Mouse (Mus musculus): ENCODE measurements around the gene Amigo2. TPM values are rescaled to one million over a fixed set of nuclear protein-coding genes. Genes with fewer than 3 reads are reported as not detected.

Gene Amigo2
- polyA plus RNA-seq, 1 experiment: not detected

DNA sequence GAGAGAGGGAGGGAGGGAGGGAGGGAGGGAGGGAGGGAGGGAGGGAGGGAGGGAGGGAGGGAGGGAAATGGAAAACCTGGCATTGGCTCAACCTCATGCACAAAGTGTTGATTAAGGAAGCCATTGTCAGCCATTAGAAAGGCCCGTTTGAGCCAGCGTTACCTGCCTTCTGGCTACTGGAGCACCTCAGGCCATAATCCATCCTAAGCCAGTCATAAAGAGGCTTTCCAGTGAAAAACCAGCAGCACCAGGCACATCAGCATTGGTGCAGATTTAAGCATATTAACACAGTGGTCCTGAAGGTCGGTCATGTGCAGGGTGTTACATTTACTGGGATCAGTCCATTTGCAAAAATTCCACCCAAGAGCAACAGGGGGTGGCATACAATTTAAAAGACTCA, 25.7 kb upstream of the Amigo2 start:
- TF ChIP-seq TAL1 (IDR thresholded peaks at IDR 0.05; ENCODE audit: low read length): no peak
- no peak for TF ChIP-seq GATA1 (IDR thresholded peaks at IDR 0.05; ENCODE audit: low read length)

DNA sequence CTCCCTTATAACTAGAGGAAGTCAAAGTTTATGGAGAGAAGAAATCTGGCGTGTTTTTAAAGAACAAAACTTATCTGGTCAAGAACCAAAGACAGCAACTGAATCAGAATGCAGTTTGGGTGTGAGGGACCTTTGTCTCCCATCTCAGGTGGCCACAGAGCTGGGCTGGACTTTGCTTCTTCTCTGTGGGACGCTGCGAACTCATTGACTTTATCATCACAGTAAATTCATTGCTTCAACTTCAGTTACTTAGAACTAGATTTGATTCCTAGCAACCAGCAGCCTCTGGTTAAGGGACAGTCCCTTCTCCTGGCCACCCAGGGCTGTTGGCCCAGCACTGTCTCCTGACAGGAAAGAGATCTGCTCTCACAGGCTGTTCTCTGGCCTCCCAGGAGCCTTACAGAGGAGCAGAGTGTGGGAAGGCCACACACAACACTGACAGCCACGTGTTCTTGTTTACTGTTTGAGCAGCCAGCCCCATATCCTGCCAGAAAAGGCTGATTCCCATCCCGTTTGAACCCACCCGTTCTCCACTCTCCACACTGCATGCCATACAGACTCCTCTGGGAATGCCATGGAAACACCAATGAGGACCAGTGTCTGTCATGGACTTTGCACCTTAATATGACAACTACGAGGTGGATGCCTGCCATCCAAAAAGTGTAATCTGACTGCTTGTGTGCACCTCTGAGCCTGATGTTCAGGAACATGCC, 25.1 kb upstream of the Amigo2 start:
- Histone ChIP-seq H3K36me3 (ENCODE audit: control insufficient read depth) (no peaks in the 10 kb centered on the region), H3K4me1 (ENCODE audit: control insufficient read depth) (no peaks in the 10 kb centered on the region), H3K27me3 (ENCODE audit: control insufficient read depth) (no peaks in the 10 kb centered on the region), H3K9me3 (ENCODE audit: control insufficient read depth, low read length) (no peaks in the 10 kb centered on the region), H3K4me3 (replicated peaks) (no peak overlapping the region)
- TF ChIP-seq GATA1 (IDR thresholded peaks at IDR 0.05; ENCODE audit: low read length) (no peak), TAL1 (IDR thresholded peaks at IDR 0.05; ENCODE audit: low read length) (no peak)

More for the DNA sequence above, 25.7 kb upstream of the Amigo2 start:
- no peak overlapping the region for H3K4me3 ChIP-seq (replicated peaks)
- H3K9me3 ChIP-seq (ENCODE audit: control insufficient read depth, low read length): no peaks in the 10 kb centered on the region
- no peaks in the 10 kb centered on the region for H3K4me1 ChIP-seq (ENCODE audit: control insufficient read depth)
- no peaks in the 10 kb centered on the region for H3K36me3 ChIP-seq (ENCODE audit: control insufficient read depth)
- no peaks in the 10 kb centered on the region for H3K27me3 ChIP-seq (ENCODE audit: control insufficient read depth)

DNA sequence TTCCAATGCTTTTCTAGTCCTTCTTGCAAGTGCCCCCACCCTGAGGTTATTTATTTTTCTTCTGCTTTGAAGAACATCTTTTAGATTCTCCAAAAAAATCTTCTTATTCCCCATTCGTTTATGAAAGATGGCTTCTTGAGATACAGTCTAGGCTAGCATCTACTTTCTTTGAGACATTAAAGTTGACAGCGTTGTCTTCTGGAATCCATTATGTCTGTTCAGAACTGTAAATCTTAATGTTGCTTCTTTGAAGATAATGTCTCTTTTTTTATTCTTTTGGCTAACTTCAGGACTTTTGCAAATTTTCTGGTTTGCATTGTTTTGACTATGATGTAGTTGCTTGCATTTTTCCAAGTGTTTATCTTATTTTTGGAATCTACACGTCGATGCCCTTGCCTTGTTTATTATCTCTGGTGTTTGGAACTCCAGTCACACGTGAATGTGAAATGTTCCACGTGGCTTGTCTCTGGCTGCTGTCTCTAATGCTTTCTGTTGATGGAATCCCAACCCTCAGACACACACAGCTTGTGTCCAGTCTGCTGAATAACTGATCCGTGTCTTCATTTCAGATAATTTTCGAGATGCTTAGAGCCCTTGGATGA, 20.1 kb upstream of the Amigo2 start:
- Histone ChIP-seq H3K36me3 (ENCODE audit: control insufficient read depth) (no peaks in the 10 kb centered on the region), H3K4me3 (replicated peaks) (no peak overlapping the region), H3K9me3 (ENCODE audit: control insufficient read depth, low read length) (no peaks in the 10 kb centered on the region), H3K27me3 (ENCODE audit: control insufficient read depth) (no peaks in the 10 kb centered on the region), H3K4me1 (ENCODE audit: control insufficient read depth) (no peaks in the 10 kb centered on the region)
- TF ChIP-seq TAL1 (IDR thresholded peaks at IDR 0.05; ENCODE audit: low read length): no peak

DNA sequence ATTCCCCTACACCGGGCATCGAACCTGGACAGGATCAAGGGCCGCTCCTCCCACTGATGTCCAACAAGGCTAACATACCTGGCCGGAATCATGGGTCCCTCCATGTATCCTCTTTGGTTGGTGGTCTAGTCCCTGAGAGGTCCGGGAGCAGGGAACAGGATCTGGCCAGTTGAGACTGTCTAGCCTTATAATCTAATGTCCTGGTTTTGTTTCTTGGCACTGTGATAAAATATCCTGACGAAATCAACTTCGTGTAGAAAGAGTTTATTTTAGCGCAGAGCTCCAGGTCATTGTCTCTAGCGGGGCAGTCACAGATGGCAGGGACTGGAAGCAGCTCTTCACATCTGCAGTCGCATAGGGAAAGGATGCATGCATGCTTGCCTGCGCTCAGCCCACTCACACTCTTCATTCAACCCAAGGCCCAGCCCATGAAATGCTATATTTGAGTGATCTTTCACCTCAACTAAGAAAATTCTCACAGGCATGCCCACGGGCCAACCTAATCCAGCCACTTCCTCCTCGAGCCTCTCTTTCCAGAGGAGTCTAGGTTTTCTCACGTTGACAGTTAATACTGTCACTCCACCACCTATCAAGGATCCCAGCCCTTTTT, 19.3 kb upstream of the Amigo2 start:
- TF ChIP-seq GATA1 (IDR thresholded peaks at IDR 0.05; ENCODE audit: low read length) (no peak), TAL1 (IDR thresholded peaks at IDR 0.05; ENCODE audit: low read length) (no peak)
- Histone ChIP-seq H3K4me3 (replicated peaks) (no peak overlapping the region), H3K9me3 (ENCODE audit: control insufficient read depth, low read length) (no peaks in the 10 kb centered on the region), H3K27me3 (ENCODE audit: control insufficient read depth) (no peaks in the 10 kb centered on the region), H3K36me3 (ENCODE audit: control insufficient read depth) (no peaks in the 10 kb centered on the region), H3K4me1 (ENCODE audit: control insufficient read depth) (no peaks in the 10 kb centered on the region)

DNA sequence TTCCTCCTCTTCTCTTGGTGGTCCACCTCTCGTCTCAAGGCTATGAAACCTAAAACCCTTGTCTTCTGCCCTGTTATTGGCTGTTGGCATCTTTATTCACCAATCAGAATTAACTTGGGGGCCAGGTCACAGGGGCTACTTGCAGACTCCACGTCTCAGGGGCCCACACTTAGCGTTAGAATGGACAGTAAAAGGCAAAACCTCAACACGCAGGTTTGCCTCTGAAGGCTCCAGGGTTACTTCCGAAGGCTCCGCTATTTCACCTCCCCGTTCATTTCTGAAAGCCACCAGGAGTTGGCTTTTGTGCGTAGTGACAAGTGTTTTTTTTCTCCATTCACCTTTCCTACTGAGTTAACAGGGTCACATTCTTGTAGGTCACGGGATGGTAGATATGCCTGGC, 15.2 kb upstream of the Amigo2 start:
- H3K27me3 ChIP-seq (ENCODE audit: control insufficient read depth): no peaks in the 10 kb centered on the region
- no peak overlapping the region for H3K4me3 ChIP-seq (replicated peaks)
- TF ChIP-seq GATA1 (IDR thresholded peaks at IDR 0.05; ENCODE audit: low read length) (no peak), TAL1 (IDR thresholded peaks at IDR 0.05; ENCODE audit: low read length) (no peak)
- no peaks in the 10 kb centered on the region for H3K36me3 ChIP-seq (ENCODE audit: control insufficient read depth)
- no peaks in the 10 kb centered on the region for H3K9me3 ChIP-seq (ENCODE audit: control insufficient read depth, low read length)
- no peaks in the 10 kb centered on the region for H3K4me1 ChIP-seq (ENCODE audit: control insufficient read depth)

DNA sequence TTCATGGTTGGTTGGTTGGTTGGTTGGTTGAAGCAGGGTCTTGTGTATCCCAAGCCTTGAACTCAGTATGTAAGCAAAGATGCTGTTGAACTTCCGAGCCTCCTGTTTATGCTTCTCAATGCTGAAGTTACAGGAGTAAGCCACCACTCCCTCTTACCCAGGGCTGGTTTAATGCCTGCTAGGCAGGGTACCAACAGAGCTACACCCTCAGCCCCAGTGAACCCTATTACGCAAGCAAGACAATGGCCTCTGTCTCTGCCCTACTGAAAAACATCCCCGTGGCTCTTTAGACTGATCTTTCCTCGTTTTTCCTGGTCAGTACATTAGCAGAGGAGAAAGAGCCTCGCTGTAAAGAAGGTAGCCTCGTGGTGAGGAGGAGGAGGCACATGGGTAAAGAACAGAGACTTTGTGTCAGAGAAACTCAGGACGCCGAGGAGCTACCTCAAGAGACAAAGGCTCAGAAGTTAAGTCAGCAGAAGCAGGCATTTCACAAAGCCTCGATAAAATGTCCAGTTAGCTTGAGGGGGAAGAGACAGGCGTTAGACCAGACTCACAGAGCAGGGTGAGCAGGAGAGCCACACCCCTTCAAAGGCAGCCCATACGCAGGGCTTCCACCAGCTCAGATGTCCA, 13.0 kb upstream of the Amigo2 start:
- H3K4me3 ChIP-seq (replicated peaks): no peak overlapping the region
- no peaks in the 10 kb centered on the region for H3K36me3 ChIP-seq (ENCODE audit: control insufficient read depth)
- no peaks in the 10 kb centered on the region; the same call in 1 of the 2 replicates for H3K9me3 ChIP-seq (ENCODE audit: control insufficient read depth, low read length)
- no peaks in the 10 kb centered on the region for H3K4me1 ChIP-seq (ENCODE audit: control insufficient read depth)
- H3K27me3 ChIP-seq (ENCODE audit: control insufficient read depth): no peaks in the 10 kb centered on the region
- TF ChIP-seq TAL1 (IDR thresholded peaks at IDR 0.05; ENCODE audit: low read length): no peak
- TF ChIP-seq GATA1 (IDR thresholded peaks at IDR 0.05; ENCODE audit: low read length): no peak

DNA sequence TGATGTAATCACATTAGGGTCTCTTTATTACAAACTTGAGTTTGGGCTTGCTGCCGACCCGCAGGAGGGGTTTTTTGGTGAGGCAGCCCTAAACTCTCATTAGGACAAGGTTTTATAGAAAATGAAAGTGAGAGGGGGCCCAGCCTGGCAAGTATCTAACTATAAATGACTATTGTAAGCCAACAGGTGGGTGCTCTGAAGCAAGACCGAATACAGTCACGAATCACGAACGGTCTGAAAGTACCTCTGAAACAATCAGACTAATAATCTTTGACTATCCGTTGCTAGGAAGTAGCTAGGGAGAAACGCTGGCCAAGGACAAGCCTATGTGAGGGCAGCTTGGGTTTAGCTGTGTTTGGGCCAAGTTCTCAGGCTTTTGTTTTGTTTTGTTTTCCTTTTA, 12.2 kb upstream of the Amigo2 start:
- no peaks in the 10 kb centered on the region for H3K27me3 ChIP-seq (ENCODE audit: control insufficient read depth)

DNA sequence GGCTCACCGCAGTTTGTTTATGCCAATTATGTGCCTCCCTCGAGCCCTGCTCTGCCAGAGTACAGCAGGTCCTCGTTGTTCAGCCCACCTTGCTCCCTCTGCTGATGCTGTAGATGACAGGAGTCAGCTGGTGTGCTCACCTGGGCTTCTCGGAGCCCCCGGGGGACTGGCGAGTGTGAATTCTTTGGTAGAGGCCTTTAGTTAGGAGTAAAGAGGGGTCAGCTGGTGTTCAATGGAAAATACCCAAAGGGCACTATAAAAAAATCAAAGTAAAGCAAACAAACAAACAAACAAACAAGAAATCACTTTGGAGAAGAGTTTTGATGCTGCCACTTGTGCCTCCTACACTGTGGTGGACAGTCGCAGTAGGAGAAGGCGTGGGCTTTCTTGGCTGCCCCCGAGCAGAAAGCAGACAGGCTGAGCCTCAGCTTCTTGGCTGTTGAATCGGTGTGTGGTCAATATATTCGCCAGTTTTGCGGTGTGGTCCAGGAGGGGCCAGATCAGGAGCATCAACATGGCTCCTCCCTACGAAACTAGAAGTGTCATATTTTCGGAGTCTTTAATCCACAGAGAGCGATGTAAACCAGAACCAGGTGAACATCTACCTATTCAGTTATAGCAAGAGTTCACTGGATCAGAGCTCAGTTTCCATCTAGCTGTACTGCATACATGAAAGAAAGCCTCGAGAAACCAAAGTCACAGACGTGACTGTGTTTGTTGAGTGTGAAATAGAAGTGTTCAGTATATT, 11.6 kb upstream of the Amigo2 start:
- Histone ChIP-seq H3K27me3 (ENCODE audit: control insufficient read depth) (no peaks in the 10 kb centered on the region), H3K36me3 (ENCODE audit: control insufficient read depth) (no peaks in the 10 kb centered on the region), H3K4me3 (replicated peaks) (no peak overlapping the region), H3K4me1 (ENCODE audit: control insufficient read depth) (no peaks in the 10 kb centered on the region), H3K9me3 (ENCODE audit: control insufficient read depth, low read length) (no peaks in the 10 kb centered on the region; the same call in 1 of the 2 replicates)
- no peak for TF ChIP-seq TAL1 (IDR thresholded peaks at IDR 0.05; ENCODE audit: low read length)
- TF ChIP-seq GATA1 (IDR thresholded peaks at IDR 0.05; ENCODE audit: low read length): no peak

More for the DNA sequence above, 12.2 kb upstream of the Amigo2 start:
- TF ChIP-seq TAL1 (IDR thresholded peaks at IDR 0.05; ENCODE audit: low read length) (no peak), GATA1 (IDR thresholded peaks at IDR 0.05; ENCODE audit: low read length) (no peak)
- Histone ChIP-seq H3K9me3 (ENCODE audit: control insufficient read depth, low read length) (no peaks in the 10 kb centered on the region; the same call in 1 of the 2 replicates), H3K4me1 (ENCODE audit: control insufficient read depth) (no peaks in the 10 kb centered on the region), H3K36me3 (ENCODE audit: control insufficient read depth) (no peaks in the 10 kb centered on the region), H3K4me3 (replicated peaks) (no peak overlapping the region)

All from erythroblast, embryonic 14.5 days (primary cell).